Mouse (Mus musculus) regulatory T cell (primary cell): ENCODE measurements around the gene Tmem54.

Source experiments
- in situ Hi-C: fragments of 300-600 bp; cut with MboI, MseI; formaldehyde crosslinking; loops from one replicate; pipeline ENCODE4 v1.15.1; 2025; ENCODE audit warnings: high pct_unique_total_duplicates

Gene Tmem54

GRCm38 (mm10) chr4:129105356-129105755, at the start of gene Tmem54:
Gene Tmem54 (plus strand): TSS chr4:129105548.
- in situ Hi-C loops = no loop called here

GRCm38 (mm10) chr4:129055562-129055961, 49.8 kb upstream of the Tmem54 start:
- in situ Hi-C loops = no loop called here

- in situ Hi-C loops = no loop called here
Measured at GRCm38 (mm10) chr4:129057533-129058206, 47.7 kb upstream of the Tmem54 start.

GRCm38 (mm10) chr4:129058207-129059092, 46.9 kb upstream of the Tmem54 start, which contains the start of gene Rnf19b:
Gene Rnf19b (plus strand): TSS chr4:129058271.
- in situ Hi-C loops = no loop called here

- in situ Hi-C loops = no loop called here
Measured at GRCm38 (mm10) chr4:129059125-129059551, 46.2 kb upstream of the Tmem54 start.

GRCm38 (mm10) chr4:129059922-129060321, 45.4 kb upstream of the Tmem54 start:
- in situ Hi-C loops = no loop called here

GRCm38 (mm10) chr4:129061486-129061885, 43.9 kb upstream of the Tmem54 start:
- in situ Hi-C loops = no loop called here

GRCm38 (mm10) chr4:129062281-129063075, 42.9 kb upstream of the Tmem54 start:
- in situ Hi-C loops = no loop called here

- in situ Hi-C loops = no loop called here
Measured at GRCm38 (mm10) chr4:129065688-129066236, 39.6 kb upstream of the Tmem54 start.

- in situ Hi-C loops = no loop called here
Measured at GRCm38 (mm10) chr4:129067638-129068415, 37.5 kb upstream of the Tmem54 start.

- in situ Hi-C loops = no loop called here
Measured at GRCm38 (mm10) chr4:129068848-129069247, 36.5 kb upstream of the Tmem54 start.

- in situ Hi-C loops = no loop called here
Measured at GRCm38 (mm10) chr4:129079126-129079525, 26.2 kb upstream of the Tmem54 start.

- in situ Hi-C loops = no loop called here
Measured at GRCm38 (mm10) chr4:129081041-129081440, 24.3 kb upstream of the Tmem54 start.

- in situ Hi-C loops = no loop called here
Measured at GRCm38 (mm10) chr4:129081512-129081911, 23.8 kb upstream of the Tmem54 start.

- in situ Hi-C loops = no loop called here
Measured at GRCm38 (mm10) chr4:129081939-129082338, 23.4 kb upstream of the Tmem54 start.

GRCm38 (mm10) chr4:129082379-129083115, 22.8 kb upstream of the Tmem54 start:
- in situ Hi-C loops = no loop called here

GRCm38 (mm10) chr4:129084896-129085295, 20.5 kb upstream of the Tmem54 start:
- in situ Hi-C loops = loop anchor here (5.0 kb wide), 1 partner anchor 128 kb away; no protein-coding TSS in a partner anchor

GRCm38 (mm10) chr4:129086078-129086477, 19.3 kb upstream of the Tmem54 start:
- in situ Hi-C loops = loop anchor here (5.0 kb wide), 1 partner anchor 129 kb away; no protein-coding TSS in a partner anchor

- in situ Hi-C loops = loop anchor here (5.0 kb wide), 1 partner anchor 131 kb away; no protein-coding TSS in a partner anchor
Measured at GRCm38 (mm10) chr4:129087850-129088249, 17.5 kb upstream of the Tmem54 start.

GRCm38 (mm10) chr4:129095276-129095675, 10.1 kb upstream of the Tmem54 start:
- in situ Hi-C loops = no loop called here
